Mouse (Mus musculus): ENCODE results near the gene Tsen34. TPM values are rescaled to one million over a fixed set of nuclear protein-coding genes. Genes with fewer than 3 reads are reported as not detected.
"Not testable (repeated sequence)": the region's sequence is repeated elsewhere in the genome, so short reads cannot be mapped to it uniquely, and the experiment has no call there.

The Tsen34 gene
- polyA plus RNA-seq, 1 experiment from 2014 or later: 270 TPM

GRCm38 (mm10) chr7:3692987-3693808, 535 bp downstream of the Tsen34 start, which contains the start of gene Mboat7:
Mboat7 (minus strand) TSS chr7:3693523.
- peak within 1 kb of the TSS; percentile 99 for H3K27ac ChIP-seq
- ATAC-seq (ENCODE audit: insufficient number of reproducible peaks, low FRiP score, low TSS enrichment, low read depth): peak; percentile 91
- H3K36me3 ChIP-seq: peaks cover 31% of the 10 kb centered on the region
- no peaks in the 10 kb centered on the region for H3K27me3 ChIP-seq
- peak within 1 kb of the TSS; percentile 80 for H3K9ac ChIP-seq
- WGBS: under 1% methylated on average over 55 of the region's 55 CpGs
- peak within 1 kb of the TSS; percentile 68 for H3K4me3 ChIP-seq
- peak within 1 kb of the TSS; percentile 84 for H3K4me2 ChIP-seq
- H3K4me1 ChIP-seq: peaks cover 21% of the 10 kb centered on the region
- H3K9me3 ChIP-seq: no peaks in the 10 kb centered on the region

GRCm38 (mm10) chr7:3693809-3694075, 1.1 kb downstream of the Tsen34 start:
- Histone ChIP-seq H3K27ac (peak overlapping the region; percentile 99), H3K36me3 (peaks cover 32% of the 10 kb centered on the region), H3K9me3 (no peaks in the 10 kb centered on the region), H3K9ac (peak overlapping the region; percentile 80), H3K4me1 (peaks cover 21% of the 10 kb centered on the region), H3K4me2 (peak overlapping the region; percentile 84), H3K27me3 (no peaks in the 10 kb centered on the region), H3K4me3 (peak overlapping the region; percentile 68)
- WGBS: under 1% methylated on average over 18 of the region's 18 CpGs
- ATAC-seq (ENCODE audit: insufficient number of reproducible peaks, low FRiP score, low TSS enrichment, low read depth): no peak

GRCm38 (mm10) chr7:3694076-3694948, 1.6 kb downstream of the Tsen34 start:
- peak overlapping the region; percentile 84 for H3K4me2 ChIP-seq
- H3K27ac ChIP-seq: peak overlapping the region; percentile 99
- peak overlapping the region; percentile 80 for H3K9ac ChIP-seq
- peaks cover 34% of the 10 kb centered on the region for H3K36me3 ChIP-seq
- H3K4me1 ChIP-seq: peaks cover 21% of the 10 kb centered on the region
- H3K27me3 ChIP-seq: no peaks in the 10 kb centered on the region
- under 1% methylated on average over 52 of the region's 55 CpGs for WGBS
- peak; percentile 70 for ATAC-seq (ENCODE audit: insufficient number of reproducible peaks, low FRiP score, low TSS enrichment, low read depth)
- H3K4me3 ChIP-seq: peak overlapping the region; percentile 68
- H3K9me3 ChIP-seq: no peaks in the 10 kb centered on the region

GRCm38 (mm10) chr7:3694949-3695305, 2.3 kb downstream of the Tsen34 start:
- H3K9me3 ChIP-seq; H3K27me3 ChIP-seq; ATAC-seq (ENCODE audit: insufficient number of reproducible peaks, low FRiP score, low TSS enrichment, low read depth): not testable (repeated sequence)
- Histone ChIP-seq H3K4me3 (peak overlapping the region; percentile 68), H3K27ac (peak overlapping the region; percentile 99), H3K4me2 (peak overlapping the region; percentile 84), H3K4me1 (peaks cover 21% of the 10 kb centered on the region), H3K36me3 (peaks cover 37% of the 10 kb centered on the region), H3K9ac (peak overlapping the region; percentile 80)
- WGBS: 2% methylated on average over 9 of the region's 9 CpGs

DNA sequence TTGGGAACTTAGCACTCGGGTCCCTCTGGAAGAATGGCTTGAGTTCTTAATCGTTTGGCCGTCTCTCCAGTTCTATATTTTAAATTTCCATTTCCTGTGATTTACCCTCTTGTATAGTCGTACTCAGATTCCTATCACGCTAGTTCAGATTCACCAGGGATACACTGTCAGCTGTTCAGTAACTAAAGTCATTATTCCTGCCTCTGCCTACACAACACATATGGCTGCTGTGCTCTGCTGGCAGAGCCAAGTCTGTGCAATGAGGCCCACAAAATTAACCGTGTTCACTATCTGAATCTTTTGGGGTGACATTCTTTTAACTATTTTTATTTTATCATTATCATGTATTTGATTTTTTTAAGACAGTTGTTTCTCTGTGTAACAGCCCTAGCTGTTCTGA, 5.8 kb downstream of the Tsen34 start:
- Histone ChIP-seq H3K4me1 (peaks cover 8% of the 10 kb centered on the region), H3K27me3 (no peaks in the 10 kb centered on the region), H3K4me2 (no peak overlapping the region), H3K9me3 (no peaks in the 10 kb centered on the region), H3K9ac (no peak overlapping the region), H3K27ac (no peak overlapping the region), H3K36me3 (peaks cover 49% of the 10 kb centered on the region), H3K4me3 (no peak overlapping the region)
- WGBS: 90% methylated on average over 6 of the region's 6 CpGs
- ATAC-seq (ENCODE audit: insufficient number of reproducible peaks, low FRiP score, low TSS enrichment, low read depth): no peak

- WGBS: 20% methylated on average over 6 of the region's 6 CpGs
- peak overlapping the region; percentile 49 for H3K4me2 ChIP-seq
- peaks cover 46% of the 10 kb centered on the region for H3K36me3 ChIP-seq
- ATAC-seq (ENCODE audit: insufficient number of reproducible peaks, low FRiP score, low TSS enrichment, low read depth): peak; percentile 7
- peak overlapping the region; percentile 93 for H3K27ac ChIP-seq
- H3K4me1 ChIP-seq: peaks cover 13% of the 10 kb centered on the region
- peak overlapping the region; percentile 65 for H3K4me3 ChIP-seq
- peak overlapping the region; percentile 39 for H3K9ac ChIP-seq
- no peaks in the 10 kb centered on the region for H3K27me3 ChIP-seq
- H3K9me3 ChIP-seq: no peaks in the 10 kb centered on the region
Observed at GRCm38 (mm10) chr7:3703148-3703878, 10.7 kb downstream of the Tsen34 start.

GRCm38 (mm10) chr7:3703879-3704441, 11.3 kb downstream of the Tsen34 start, which contains the start of gene Rps9:
Rps9 (plus strand) TSS chr7:3703993.
- peaks cover 39% of the 10 kb centered on the region for H3K36me3 ChIP-seq
- no peaks in the 10 kb centered on the region for H3K27me3 ChIP-seq
- peak within 1 kb of the TSS; percentile 49 for H3K4me2 ChIP-seq
- WGBS: under 1% methylated on average over 42 of the region's 42 CpGs
- no peaks in the 10 kb centered on the region for H3K9me3 ChIP-seq
- H3K27ac ChIP-seq: peak within 1 kb of the TSS; percentile 93
- peak; percentile 91 for ATAC-seq (ENCODE audit: insufficient number of reproducible peaks, low FRiP score, low TSS enrichment, low read depth)
- peak within 1 kb of the TSS; percentile 65 for H3K4me3 ChIP-seq
- peak within 1 kb of the TSS; percentile 75 for H3K9ac ChIP-seq
- H3K4me1 ChIP-seq: peaks cover 13% of the 10 kb centered on the region

- Histone ChIP-seq H3K4me1 (peaks cover 13% of the 10 kb centered on the region), H3K4me2 (peak overlapping the region; percentile 46), H3K9ac (peak overlapping the region; percentile 75), H3K27me3 (no peaks in the 10 kb centered on the region), H3K4me3 (peak overlapping the region; percentile 65), H3K36me3 (peaks cover 34% of the 10 kb centered on the region), H3K27ac (peak overlapping the region; percentile 93), H3K9me3 (no peaks in the 10 kb centered on the region)
- ATAC-seq (ENCODE audit: insufficient number of reproducible peaks, low FRiP score, low TSS enrichment, low read depth): no peak
- under 1% methylated on average over 20 of the region's 20 CpGs for WGBS
Observed at GRCm38 (mm10) chr7:3704475-3704874, 11.8 kb downstream of the Tsen34 start.

GRCm38 (mm10) chr7:3705461-3705860, 12.8 kb downstream of the Tsen34 start:
- not testable (repeated sequence) for ATAC-seq (ENCODE audit: insufficient number of reproducible peaks, low FRiP score, low TSS enrichment, low read depth); H3K27me3 ChIP-seq; H3K9me3 ChIP-seq
- H3K36me3 ChIP-seq: peaks cover 24% of the 10 kb centered on the region
- peak overlapping the region; percentile 65 for H3K4me3 ChIP-seq
- peaks cover 13% of the 10 kb centered on the region for H3K4me1 ChIP-seq
- H3K4me2 ChIP-seq: peak overlapping the region; percentile 46
- WGBS: 3% methylated on average over 7 of the region's 7 CpGs
- H3K9ac ChIP-seq: peak overlapping the region; percentile 75
- peak overlapping the region; percentile 93 for H3K27ac ChIP-seq

DNA sequence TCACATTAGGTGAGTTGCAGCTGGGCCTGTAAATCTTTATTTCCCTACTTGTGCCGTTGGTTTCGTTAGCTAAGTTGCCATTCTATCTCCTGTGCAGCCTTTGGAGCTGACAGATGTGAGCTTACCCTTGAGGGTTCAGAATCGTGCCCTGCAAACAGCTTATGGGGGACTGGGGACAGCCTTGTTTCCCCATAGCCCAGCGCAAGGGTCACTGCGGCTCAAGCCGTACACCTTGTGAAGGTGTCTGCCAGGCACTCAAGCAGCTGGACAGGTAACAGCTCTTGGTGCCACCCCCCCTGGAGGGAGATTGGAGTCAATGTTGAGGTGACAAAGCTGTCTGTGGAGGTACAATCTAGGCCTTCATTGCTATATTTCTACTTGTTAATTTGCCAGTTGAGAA, 13.2 kb downstream of the Tsen34 start:
- WGBS: 33% methylated on average over 6 of the region's 6 CpGs
- Histone ChIP-seq H3K9me3 (no peaks in the 10 kb centered on the region), H3K4me3 (peak overlapping the region; percentile 65), H3K4me1 (peaks cover 13% of the 10 kb centered on the region), H3K27me3 (no peaks in the 10 kb centered on the region), H3K27ac (no peak overlapping the region), H3K9ac (0 out of 2 replicates have a peak overlapping the region, but pooled peaks have one; percentile 23), H3K4me2 (peak overlapping the region; percentile 46), H3K36me3 (peaks cover 23% of the 10 kb centered on the region)
- ATAC-seq (ENCODE audit: insufficient number of reproducible peaks, low FRiP score, low TSS enrichment, low read depth): no peak

- Histone ChIP-seq H3K4me2 (peak overlapping the region; percentile 46), H3K9ac (0 out of 2 replicates have a peak overlapping the region, but pooled peaks have one; percentile 23), H3K4me3 (peak overlapping the region; percentile 65), H3K4me1 (peaks cover 13% of the 10 kb centered on the region), H3K27me3 (no peaks in the 10 kb centered on the region), H3K9me3 (no peaks in the 10 kb centered on the region), H3K27ac (0 out of 2 replicates have a peak overlapping the region, but pooled peaks have one; percentile 43), H3K36me3 (peaks cover 18% of the 10 kb centered on the region)
- WGBS: 64% methylated on average over 11 of the region's 11 CpGs
- ATAC-seq (ENCODE audit: insufficient number of reproducible peaks, low FRiP score, low TSS enrichment, low read depth): no peak
Observed at GRCm38 (mm10) chr7:3706343-3706934, 13.8 kb downstream of the Tsen34 start.
